Mouse (Mus musculus) heart, adult 8-10 months (tissue): ENCODE measurements around the gene Rfk. TPM values are rescaled to one million over a fixed set of nuclear protein-coding genes. Genes with fewer than 3 reads are reported as not detected.

ENCODE experiments used
- total RNA-seq, 4 experiments: library from RNA; stranded (reverse); gene quantifications; 2 replicates each; pipeline ENCODE4 v1.2.4; 2022

Rfk gene
- total RNA-seq, 4 experiments from 2014 or later, result 67.6 to 71.6 (median 69.7) TPM

Other genes starting within 250 kb of the Rfk start
- 10 to 100 TPM in 3 of 4 experiments, 1 to 10 TPM in 1; 9.7 to 16.0 (median 11.8) TPM for gene Gcnt1, start 21.2 kb upstream of the Rfk start, total RNA-seq